Mouse (Mus musculus): ENCODE measurements around the gene Fbxl18.

Fbxl18 gene

GRCm38 (mm10) chr5:142894918-142895613 is at the start of gene Fbxl18:
TSS of gene Fbxl18 (minus strand) at chr5:142895421.
- DNase-seq (ENCODE audit: low read depth), result peak; percentile 91

DNA sequence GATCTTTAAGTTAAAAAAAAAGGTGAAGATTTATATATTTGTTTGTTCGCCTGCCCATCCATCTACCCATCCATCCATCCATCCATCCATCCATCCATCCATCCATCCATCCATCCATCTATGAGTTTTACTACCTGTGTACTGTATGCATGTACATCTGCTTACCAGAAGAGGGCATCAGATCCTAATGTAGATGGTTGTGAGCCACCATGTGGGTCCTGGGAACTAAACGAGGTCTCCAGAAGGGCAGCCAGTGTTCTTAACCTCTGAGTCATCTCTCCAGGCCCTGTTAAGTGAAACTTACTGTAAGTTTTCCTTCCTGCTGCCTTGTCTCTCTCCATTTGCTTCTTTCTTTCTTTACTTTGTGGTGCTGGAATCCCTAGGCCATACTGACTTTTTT is 45.2 kb upstream of the Fbxl18 start:
- DNase-seq (ENCODE audit: low read depth), result no peak

DNA sequence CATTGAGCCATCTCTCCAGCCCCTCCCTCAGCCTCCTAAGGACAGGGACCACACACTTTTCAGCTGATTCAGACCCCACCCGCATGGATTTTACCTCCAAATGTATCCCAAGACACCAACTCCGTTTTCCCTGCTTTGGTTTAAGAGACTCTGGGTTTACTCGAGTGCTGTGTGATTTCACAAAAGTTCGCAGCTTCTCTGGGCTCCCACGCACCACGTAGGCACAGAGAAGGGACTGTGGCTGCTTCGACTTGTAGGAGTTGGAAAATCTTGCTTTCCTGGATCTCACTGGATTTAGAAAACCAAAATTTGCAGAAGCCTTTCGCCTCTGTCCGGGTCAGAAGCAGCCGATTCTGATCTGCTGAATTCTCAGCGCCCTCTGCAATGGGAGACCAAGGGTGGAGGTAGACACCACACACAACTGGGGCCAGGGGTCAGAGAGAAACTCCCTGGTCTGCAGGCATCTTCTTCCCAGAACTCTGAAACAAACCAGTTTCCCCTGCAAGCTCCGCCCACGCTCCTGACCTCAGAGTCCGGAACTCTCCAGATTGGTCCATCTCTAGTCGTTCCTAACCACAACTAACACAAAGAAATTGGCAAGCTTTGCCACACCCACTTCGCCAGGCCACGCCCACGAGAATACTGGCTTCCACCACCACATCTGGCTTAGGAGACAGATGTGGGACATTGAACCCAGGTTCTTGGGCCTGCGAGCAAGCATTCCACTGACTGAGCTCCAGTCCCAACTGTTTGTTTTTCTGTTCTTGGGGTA is 42.9 kb upstream of the Fbxl18 start:
- peak; percentile 70 for DNase-seq (ENCODE audit: low read depth)

DNA sequence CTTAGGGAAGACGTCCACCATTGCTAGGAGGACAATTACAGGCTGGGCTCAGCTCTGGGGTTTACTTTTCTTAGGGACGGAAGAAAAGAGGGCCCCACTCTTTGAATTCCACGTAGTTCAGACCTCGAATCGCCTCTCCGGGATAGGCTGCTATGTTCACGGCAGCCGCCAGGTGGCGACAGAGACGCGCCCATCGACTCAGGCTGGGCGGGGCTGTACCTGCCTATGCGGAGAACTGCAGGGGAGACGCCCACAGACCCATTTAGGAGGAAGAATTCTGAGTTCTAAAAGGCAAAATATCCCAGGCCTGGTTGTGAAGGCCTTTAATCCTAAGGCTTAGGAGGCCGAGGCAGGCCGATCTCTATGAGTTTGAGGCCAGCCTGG is 41.1 kb upstream of the Fbxl18 start:
- peak; percentile 89 for DNase-seq (ENCODE audit: low read depth)

DNA sequence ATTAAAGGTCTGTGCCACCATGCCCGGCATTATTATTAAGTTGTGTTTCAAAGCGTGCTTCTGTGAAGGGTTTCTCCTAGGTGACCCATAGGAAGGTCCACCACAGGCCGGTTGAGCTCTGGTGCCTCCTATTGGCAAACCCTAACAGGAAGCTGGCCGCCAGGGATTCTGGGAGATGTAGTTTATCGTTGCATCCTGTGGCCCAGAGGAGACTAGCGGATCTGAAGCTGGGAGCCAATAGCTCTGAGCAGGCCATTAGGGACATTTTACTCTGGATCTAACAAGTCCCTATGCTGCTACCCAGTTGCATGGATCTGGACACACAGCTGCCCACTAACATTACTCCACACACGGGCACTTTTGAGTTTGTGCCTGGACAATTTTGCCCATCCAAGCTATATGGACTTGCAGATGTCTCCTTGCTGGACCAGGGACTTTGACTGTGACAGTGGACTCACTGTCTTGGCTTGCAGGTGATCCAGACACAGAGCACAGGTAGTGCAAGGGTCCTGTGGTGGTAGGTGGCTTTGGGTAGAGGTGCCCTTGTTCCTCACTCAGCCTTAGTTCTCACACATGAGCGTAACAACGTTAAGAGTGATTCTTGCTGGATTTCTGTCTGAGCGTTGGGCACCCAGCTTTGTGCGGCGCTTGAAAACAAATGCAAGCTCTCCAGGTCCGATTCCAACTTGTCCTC is 40.6 kb upstream of the Fbxl18 start:
- DNase-seq (ENCODE audit: low read depth), result peak; percentile 56

DNA sequence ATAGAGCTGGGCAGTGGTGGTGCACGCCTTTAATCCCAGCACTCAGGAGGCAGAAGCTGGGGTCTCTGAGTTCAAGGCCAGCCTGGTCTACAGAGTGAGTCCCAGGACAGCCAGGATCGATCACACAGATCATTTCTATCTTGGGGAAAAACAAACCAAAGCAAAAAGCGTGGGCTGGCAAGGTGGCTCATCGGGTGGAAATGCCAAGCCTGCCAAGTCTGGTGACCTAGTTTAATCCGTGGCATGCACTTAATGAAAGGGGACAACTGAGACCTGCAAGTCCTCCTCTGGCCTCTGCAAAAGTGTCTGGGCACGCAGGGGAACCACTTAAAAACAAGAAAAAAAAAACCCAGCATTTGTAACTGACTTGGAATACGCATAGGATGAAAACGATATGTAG is 37.5 kb upstream of the Fbxl18 start:
- DNase-seq (ENCODE audit: low read depth), result no peak

DNA sequence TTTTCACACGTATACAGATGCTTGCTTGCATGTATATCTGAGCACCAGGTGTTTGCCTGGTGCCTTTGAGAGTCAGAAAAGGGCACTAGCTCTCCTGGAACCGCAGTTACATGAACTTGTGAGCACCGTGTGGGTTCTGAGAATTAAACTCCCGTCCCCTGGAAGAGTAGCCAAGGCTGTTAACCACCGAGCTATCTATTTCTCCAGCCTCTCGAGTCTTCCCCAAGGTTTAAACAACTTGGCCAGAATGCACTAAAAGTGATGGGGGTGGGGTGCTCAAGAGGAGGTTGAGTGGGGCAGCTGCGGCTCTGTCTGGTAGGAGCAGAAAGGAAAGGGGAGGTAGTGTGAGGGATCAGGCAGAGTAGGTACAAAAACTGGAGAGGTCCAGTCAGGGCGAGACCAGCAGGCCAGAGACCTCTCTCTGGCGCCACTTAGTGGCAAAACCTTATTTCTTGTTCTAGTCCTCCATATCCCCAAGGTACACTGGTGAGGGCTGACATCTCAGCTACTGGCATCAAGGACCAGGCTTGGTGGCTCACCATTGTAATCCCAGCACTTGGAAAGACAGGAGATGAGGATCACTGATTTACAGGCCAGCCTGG is 37.0 kb upstream of the Fbxl18 start:
- peak; percentile 87 for DNase-seq (ENCODE audit: low read depth)

- DNase-seq (ENCODE audit: low read depth), result peak; percentile 40
Measured at GRCm38 (mm10) chr5:142931241-142931745, 36.1 kb upstream of the Fbxl18 start.

DNA sequence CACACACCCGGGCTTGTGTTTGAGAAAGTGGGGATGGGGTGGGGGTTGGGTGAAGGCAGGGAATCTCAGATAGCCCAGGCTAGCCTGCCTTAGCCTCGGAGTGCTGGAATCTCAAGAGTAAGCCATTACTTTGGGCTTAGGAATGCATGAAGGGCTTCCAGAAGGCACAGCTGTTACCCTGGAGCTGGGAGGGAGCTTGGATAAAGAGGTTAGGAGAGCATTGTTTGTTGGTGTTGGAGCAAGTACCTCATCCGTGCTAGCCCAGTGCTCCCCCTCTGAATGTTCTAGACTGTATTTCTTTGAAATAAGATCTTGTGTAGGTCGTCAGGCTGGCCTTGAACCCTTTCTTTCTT is 34.2 kb upstream of the Fbxl18 start:
- no peak for DNase-seq (ENCODE audit: low read depth)

- DNase-seq (ENCODE audit: low read depth), result peak; percentile 79
Measured at GRCm38 (mm10) chr5:142928749-142929399, 33.7 kb upstream of the Fbxl18 start.

GRCm38 (mm10) chr5:142927341-142927930 is 32.2 kb upstream of the Fbxl18 start:
- DNase-seq (ENCODE audit: low read depth), result no peak

GRCm38 (mm10) chr5:142926940-142927228 is 31.7 kb upstream of the Fbxl18 start:
- no peak for DNase-seq (ENCODE audit: low read depth)

DNA sequence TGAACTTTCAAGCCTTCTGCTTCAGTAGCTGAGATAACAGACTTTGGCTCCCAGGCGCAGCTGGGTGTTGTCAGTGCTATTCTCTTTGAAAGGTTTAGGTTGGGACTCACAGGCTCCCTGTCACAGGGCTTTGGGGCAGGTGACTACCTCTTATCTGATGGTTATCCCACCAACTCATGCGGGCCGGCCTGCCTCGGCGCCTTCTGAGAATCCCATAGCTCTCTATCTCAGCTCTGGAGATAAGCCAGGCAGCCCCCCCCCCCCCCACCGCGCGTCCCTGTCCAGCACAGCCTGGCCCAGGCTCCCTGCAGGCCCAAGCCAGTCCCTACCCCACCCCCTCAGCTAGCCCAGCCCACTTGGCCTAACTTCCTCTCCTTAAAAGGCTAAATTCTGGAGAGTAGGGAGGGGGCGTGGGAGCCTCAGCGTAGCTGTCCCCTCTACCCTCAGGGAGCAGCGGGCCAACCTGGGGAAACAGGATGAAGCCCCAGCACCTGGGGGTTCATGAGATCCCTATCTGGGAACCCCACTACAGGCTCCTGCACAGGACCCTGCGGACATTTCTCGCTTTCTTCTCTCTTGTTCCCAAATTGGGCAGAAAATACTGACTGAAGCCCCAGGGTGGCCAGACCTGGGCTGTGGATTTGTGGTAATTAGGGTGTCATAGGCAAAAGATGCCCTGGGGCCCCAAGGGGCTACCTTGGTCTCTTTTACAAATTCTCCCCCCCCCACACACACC is 31.2 kb upstream of the Fbxl18 start:
- DNase-seq (ENCODE audit: low read depth), result peak; percentile 65

DNA sequence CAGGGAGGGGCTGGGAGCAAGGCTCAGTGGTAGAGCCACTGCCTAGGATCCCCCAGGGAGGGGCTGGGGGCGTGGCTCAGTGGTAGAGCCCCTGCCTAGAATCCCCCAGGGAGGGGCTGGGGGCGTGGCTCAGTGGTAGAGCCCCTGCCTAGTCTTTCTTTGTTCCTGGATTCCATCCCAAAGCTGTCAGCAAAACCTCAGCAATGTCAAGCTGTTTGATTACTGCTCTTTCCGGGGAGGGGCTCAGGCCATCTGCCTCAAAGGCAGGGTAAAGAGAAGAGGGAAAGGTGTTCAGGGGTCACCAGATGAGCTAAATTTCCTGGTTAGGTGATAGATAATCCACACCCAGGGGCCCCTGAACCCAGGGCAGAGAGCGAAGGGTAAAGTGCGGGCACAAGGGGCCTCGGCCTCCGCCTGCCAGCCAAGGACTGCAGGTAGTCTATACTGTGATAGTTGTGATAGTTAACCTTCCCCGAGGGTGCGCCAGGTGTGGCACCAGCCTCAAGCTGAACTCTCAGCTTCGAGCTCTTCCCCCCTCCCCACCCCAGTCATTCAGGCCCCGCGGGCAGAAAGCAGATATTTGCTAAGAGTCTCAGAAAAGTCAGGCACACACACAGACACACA is 29.2 kb upstream of the Fbxl18 start:
- peak; percentile 20 for DNase-seq (ENCODE audit: low read depth)

DNA sequence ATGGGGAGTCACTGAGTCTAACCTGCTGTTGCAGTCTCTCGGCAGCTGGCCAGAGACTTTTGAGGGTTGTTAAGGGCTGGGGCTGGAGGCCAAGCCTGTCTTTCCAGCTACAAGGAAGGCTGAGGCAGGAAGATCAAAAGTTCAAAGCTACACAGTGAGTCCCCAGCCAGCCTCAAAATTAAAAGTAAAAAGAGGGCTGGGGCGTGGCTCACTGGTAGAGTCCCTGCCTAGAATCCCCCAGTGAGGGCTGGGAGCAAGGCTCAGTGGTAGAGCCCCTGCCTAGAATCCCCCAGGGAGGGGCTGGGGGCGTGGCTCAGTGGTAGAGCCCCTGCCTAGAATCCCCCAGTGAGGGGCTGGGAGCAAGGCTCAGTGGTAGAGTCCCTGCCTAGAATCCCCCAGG is 28.6 kb upstream of the Fbxl18 start:
- no peak for DNase-seq (ENCODE audit: low read depth)

DNA sequence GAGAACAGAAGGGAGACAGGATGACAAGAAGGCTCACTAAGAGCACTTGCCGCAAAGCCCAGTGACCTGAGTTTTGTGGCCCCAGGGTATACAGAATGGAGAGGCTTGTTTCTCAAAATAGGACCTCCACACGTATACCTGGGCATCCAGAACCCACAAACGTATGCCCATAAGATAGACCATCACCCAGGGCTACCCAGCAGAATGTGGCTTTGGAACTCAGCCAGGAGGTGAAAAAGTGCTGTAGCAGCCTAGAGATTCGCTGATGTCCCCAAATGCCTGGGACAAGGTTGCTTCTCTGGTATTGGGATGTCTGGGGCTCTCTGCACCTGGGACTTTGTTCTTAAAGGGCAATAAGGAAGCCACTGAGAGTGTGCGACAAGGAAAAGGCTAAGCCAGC is 27.0 kb upstream of the Fbxl18 start:
- peak; percentile 18 for DNase-seq (ENCODE audit: low read depth)

DNA sequence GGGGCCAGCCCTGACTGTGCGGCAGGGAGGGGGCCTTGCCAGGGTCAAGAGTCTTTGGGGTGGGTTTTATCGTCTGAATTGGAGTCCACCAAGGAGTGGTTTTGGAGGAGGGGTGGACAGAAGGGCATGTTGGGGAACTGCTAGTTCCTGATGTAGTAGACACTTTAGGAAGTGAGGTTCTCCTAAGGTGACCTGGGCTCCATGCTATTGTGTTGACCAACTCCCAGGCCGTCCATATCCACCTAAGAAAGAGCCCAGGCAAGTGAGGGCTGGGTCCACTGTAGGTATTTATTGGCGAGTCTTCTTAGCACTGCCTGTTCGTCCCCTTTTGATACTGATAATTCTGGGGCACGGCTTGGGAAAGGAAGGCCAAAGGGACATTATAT is 25.8 kb upstream of the Fbxl18 start:
- DNase-seq (ENCODE audit: low read depth), result no peak

DNA sequence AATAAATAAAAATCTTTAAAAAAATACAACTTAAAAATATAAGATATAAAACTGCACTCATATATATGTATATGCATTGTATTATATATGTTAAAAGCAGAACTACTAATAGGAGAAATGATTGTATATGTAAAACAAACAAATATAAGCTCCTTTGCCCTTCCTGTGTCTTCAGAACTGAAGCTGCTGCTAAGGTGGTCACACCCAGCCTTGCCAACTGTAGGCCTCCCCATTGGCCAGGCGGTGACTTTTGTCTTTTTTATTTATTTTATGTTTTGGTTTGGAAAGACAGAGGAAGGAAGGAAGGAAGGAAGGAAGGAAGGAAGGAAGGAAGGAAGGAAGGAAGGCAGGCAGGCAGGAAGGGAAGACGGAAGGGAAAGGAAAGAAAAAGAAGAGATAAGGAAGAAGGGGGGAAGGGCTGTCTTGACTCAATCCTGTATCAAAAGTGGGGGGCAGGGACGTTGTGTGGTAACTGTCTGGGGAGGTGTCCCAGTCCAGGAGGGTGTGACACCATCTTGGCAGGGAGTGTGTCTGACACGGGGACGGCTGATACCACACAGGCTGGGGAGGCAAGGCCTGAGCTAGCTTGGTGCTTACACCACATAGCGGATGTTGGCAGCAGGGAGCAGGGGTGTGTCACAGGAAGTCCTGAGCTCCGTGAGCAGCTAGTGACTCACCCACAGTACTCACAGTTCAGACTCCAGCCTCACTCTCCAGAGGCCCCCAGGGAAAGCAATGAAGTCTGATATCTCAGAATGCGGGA is 25.3 kb upstream of the Fbxl18 start:
- DNase-seq (ENCODE audit: low read depth), result peak; percentile 92

GRCm38 (mm10) chr5:142917402-142917801 is 22.2 kb upstream of the Fbxl18 start:
- DNase-seq (ENCODE audit: low read depth), result no peak

- no peak for DNase-seq (ENCODE audit: low read depth)
Measured at GRCm38 (mm10) chr5:142916593-142916992, 21.4 kb upstream of the Fbxl18 start.

All from naive thymus-derived CD4-positive, alpha-beta T cell, adult 2 months (primary cell).